Mouse (Mus musculus): Measurements from ENCODE around the gene Nckap5. TPM values are rescaled to one million over a fixed set of nuclear protein-coding genes. Genes with fewer than 3 reads are reported as not detected.

Nckap5 gene
- polyA plus RNA-seq, 1 experiment from 2014 or later: 12.3 TPM

DNA sequence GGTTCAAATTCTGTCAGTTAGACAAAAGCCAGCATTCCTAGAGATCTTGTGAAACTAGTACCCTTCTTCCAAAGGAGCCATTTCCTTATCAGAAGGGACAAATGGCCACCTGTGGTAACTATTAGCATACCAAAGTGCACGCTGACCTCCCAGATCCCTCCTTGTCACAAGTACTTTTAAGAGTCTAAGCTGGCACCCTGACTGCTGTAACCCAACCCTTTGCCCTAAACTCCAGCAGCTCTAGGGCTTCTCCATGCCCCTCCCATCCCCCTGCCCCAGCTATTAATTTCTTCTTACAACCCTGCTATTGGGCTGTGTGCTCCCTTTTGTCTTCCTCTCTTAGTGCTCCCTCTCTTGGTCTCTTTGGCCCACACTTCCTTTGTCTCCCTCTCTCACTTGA, 155.5 kb downstream of the Nckap5 start:
- Histone ChIP-seq H3K36me3 (ENCODE audit: control insufficient read depth, insufficient read depth) (no peaks in the 10 kb centered on the region), H3K9ac (ENCODE audit: low read depth, low read length) (no peak overlapping the region), H3K27ac (ENCODE audit: low read depth, low read length) (no peak overlapping the region), H3K4me2 (replicated peaks; ENCODE audit: low read depth) (no peak overlapping the region), H3K9me3 (ENCODE audit: control insufficient read depth) (no peaks in the 10 kb centered on the region), H3K4me1 (replicated peaks; ENCODE audit: control insufficient read depth, insufficient read depth, low read length) (0 out of 2 replicates have a peak, but pooled peaks cover 6% of the 10 kb centered on the region), H3K27me3 (replicated peaks; ENCODE audit: control insufficient read depth, insufficient read depth, low read length) (no peaks in the 10 kb centered on the region), H3K4me3 (ENCODE audit: low read depth, low read length) (no peak overlapping the region)
- WGBS: 38% methylated on average over 1 of the region's 1 CpGs
- TF ChIP-seq CTCF (IDR thresholded peaks at IDR 0.05; ENCODE audit: low read depth): 0 out of 2 replicates have a peak, but pooled peaks have one; percentile 11
- ATAC-seq: no peak

GRCm38 (mm10) chr1:126673238-126673637, 157.4 kb downstream of the Nckap5 start:
- Histone ChIP-seq H3K9ac (ENCODE audit: low read depth, low read length) (no peak overlapping the region), H3K4me3 (ENCODE audit: low read depth, low read length) (no peak overlapping the region), H3K4me2 (replicated peaks; ENCODE audit: low read depth) (no peak overlapping the region), H3K36me3 (ENCODE audit: control insufficient read depth, insufficient read depth) (no peaks in the 10 kb centered on the region), H3K9me3 (ENCODE audit: control insufficient read depth) (no peaks in the 10 kb centered on the region), H3K27ac (ENCODE audit: low read depth, low read length) (no peak overlapping the region), H3K4me1 (replicated peaks; ENCODE audit: control insufficient read depth, insufficient read depth, low read length) (0 out of 2 replicates have a peak, but pooled peaks cover 4% of the 10 kb centered on the region), H3K27me3 (replicated peaks; ENCODE audit: control insufficient read depth, insufficient read depth, low read length) (no peaks in the 10 kb centered on the region)
- peak; percentile 97 for ATAC-seq
- WGBS: 48% methylated on average over 2 of the region's 2 CpGs
- no peak for TF ChIP-seq CTCF (IDR thresholded peaks at IDR 0.05; ENCODE audit: low read depth)

GRCm38 (mm10) chr1:126670507-126670906, 160.1 kb downstream of the Nckap5 start:
- no peak for TF ChIP-seq CTCF (IDR thresholded peaks at IDR 0.05; ENCODE audit: low read depth)
- Histone ChIP-seq H3K27me3 (replicated peaks; ENCODE audit: control insufficient read depth, insufficient read depth, low read length) (no peaks in the 10 kb centered on the region), H3K36me3 (ENCODE audit: control insufficient read depth, insufficient read depth) (no peaks in the 10 kb centered on the region), H3K27ac (ENCODE audit: low read depth, low read length) (no peak overlapping the region), H3K4me2 (replicated peaks; ENCODE audit: low read depth) (no peak overlapping the region), H3K4me1 (replicated peaks; ENCODE audit: control insufficient read depth, insufficient read depth, low read length) (0 out of 2 replicates have a peak, but pooled peaks cover 4% of the 10 kb centered on the region), H3K9me3 (ENCODE audit: control insufficient read depth) (no peaks in the 10 kb centered on the region), H3K9ac (ENCODE audit: low read depth, low read length) (no peak overlapping the region), H3K4me3 (ENCODE audit: low read depth, low read length) (no peak overlapping the region)
- WGBS: 93% methylated on average over 3 of the region's 3 CpGs
- no peak for ATAC-seq

GRCm38 (mm10) chr1:126660098-126660999, 170.2 kb downstream of the Nckap5 start:
- H3K4me3 ChIP-seq (ENCODE audit: low read depth, low read length): no peak overlapping the region
- no peak for ATAC-seq
- H3K27me3 ChIP-seq (replicated peaks; ENCODE audit: control insufficient read depth, insufficient read depth, low read length): no peaks in the 10 kb centered on the region
- H3K36me3 ChIP-seq (ENCODE audit: control insufficient read depth, insufficient read depth): no peaks in the 10 kb centered on the region
- H3K4me1 ChIP-seq (replicated peaks; ENCODE audit: control insufficient read depth, insufficient read depth, low read length): no peaks in the 10 kb centered on the region
- 77% methylated on average over 7 of the region's 7 CpGs for WGBS
- H3K9me3 ChIP-seq (ENCODE audit: control insufficient read depth): no peaks in the 10 kb centered on the region
- no peak overlapping the region for H3K27ac ChIP-seq (ENCODE audit: low read depth, low read length)
- no peak for TF ChIP-seq CTCF (IDR thresholded peaks at IDR 0.05; ENCODE audit: low read depth)
- H3K4me2 ChIP-seq (replicated peaks; ENCODE audit: low read depth): no peak overlapping the region
- no peak overlapping the region for H3K9ac ChIP-seq (ENCODE audit: low read depth, low read length)

GRCm38 (mm10) chr1:126658731-126659130, 171.9 kb downstream of the Nckap5 start:
- no peak for TF ChIP-seq CTCF (IDR thresholded peaks at IDR 0.05; ENCODE audit: low read depth)
- no peaks in the 10 kb centered on the region for H3K27me3 ChIP-seq (replicated peaks; ENCODE audit: control insufficient read depth, insufficient read depth, low read length)
- H3K4me2 ChIP-seq (replicated peaks; ENCODE audit: low read depth): no peak overlapping the region
- no peak overlapping the region for H3K27ac ChIP-seq (ENCODE audit: low read depth, low read length)
- ATAC-seq: no peak
- WGBS: 87% methylated on average over 11 of the region's 11 CpGs
- no peak overlapping the region for H3K9ac ChIP-seq (ENCODE audit: low read depth, low read length)
- H3K36me3 ChIP-seq (ENCODE audit: control insufficient read depth, insufficient read depth): no peaks in the 10 kb centered on the region
- H3K9me3 ChIP-seq (ENCODE audit: control insufficient read depth): no peaks in the 10 kb centered on the region
- no peaks in the 10 kb centered on the region for H3K4me1 ChIP-seq (replicated peaks; ENCODE audit: control insufficient read depth, insufficient read depth, low read length)
- no peak overlapping the region for H3K4me3 ChIP-seq (ENCODE audit: low read depth, low read length)

DNA sequence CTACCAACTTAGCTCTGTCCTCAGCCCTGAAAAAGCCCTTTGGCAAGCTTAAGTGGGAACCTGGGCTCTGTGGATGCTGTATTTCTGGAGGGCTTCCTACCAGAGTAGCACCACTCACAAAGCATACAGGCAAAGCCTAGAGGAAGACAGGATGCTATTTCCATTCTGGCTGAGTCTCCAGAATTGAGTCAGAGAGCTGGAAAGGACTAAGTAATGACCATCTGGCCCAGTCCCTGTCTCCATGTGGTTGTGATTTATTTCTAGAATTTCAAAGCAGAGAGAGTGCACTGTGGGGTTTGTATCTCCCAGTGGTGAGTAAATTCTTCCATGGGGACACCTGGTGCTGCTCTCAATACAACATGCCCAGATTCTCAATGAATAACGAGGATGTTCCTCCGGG, 174.4 kb downstream of the Nckap5 start:
- no peak for ATAC-seq
- Histone ChIP-seq H3K4me2 (replicated peaks; ENCODE audit: low read depth) (no peak overlapping the region), H3K9me3 (ENCODE audit: control insufficient read depth) (no peaks in the 10 kb centered on the region), H3K4me1 (replicated peaks; ENCODE audit: control insufficient read depth, insufficient read depth, low read length) (no peaks in the 10 kb centered on the region), H3K4me3 (ENCODE audit: low read depth, low read length) (no peak overlapping the region), H3K9ac (ENCODE audit: low read depth, low read length) (no peak overlapping the region), H3K27me3 (replicated peaks; ENCODE audit: control insufficient read depth, insufficient read depth, low read length) (no peaks in the 10 kb centered on the region), H3K27ac (ENCODE audit: low read depth, low read length) (no peak overlapping the region), H3K36me3 (ENCODE audit: control insufficient read depth, insufficient read depth) (no peaks in the 10 kb centered on the region)
- 81% methylated on average over 2 of the region's 2 CpGs for WGBS
- no peak for TF ChIP-seq CTCF (IDR thresholded peaks at IDR 0.05; ENCODE audit: low read depth)
